Mouse (Mus musculus) adrenal gland (tissue): ENCODE results near the gene Ttc7b.

Experiments
- intact Hi-C: fragments of 180-260 bp; cut with DNase I; formaldehyde crosslinking; loops from one replicate; pipeline ENCODE4 v1.15.1; 2025

The Ttc7b gene

GRCm38 (mm10) chr12:100280972-100281794, 239.4 kb downstream of the Ttc7b start:
- intact Hi-C loops: no loop called here

- intact Hi-C loops: no loop called here
These were observed 240.7 kb downstream of the Ttc7b start for GRCm38 (mm10) chr12:100279898-100280297.

GRCm38 (mm10) chr12:100278358-100278757, 242.3 kb downstream of the Ttc7b start:
- intact Hi-C loops: no loop called here

GRCm38 (mm10) chr12:100277534-100277905, 243.1 kb downstream of the Ttc7b start:
- intact Hi-C loops: no loop called here

- intact Hi-C loops: no loop called here
These were observed 243.8 kb downstream of the Ttc7b start for GRCm38 (mm10) chr12:100276607-100277533.

GRCm38 (mm10) chr12:100275850-100276249, 244.8 kb downstream of the Ttc7b start:
- intact Hi-C loops: no loop called here

- intact Hi-C loops: loop anchor here (5.0 kb wide), 1 partner anchor 66 kb away; no protein-coding TSS in a partner anchor
These were observed 247.6 kb downstream of the Ttc7b start for GRCm38 (mm10) chr12:100273033-100273432.

GRCm38 (mm10) chr12:100269967-100270662, 250.5 kb downstream of the Ttc7b start:
- intact Hi-C loops: loop anchor here (5.0 kb wide), 1 partner anchor 63 kb away; no protein-coding TSS in a partner anchor

- intact Hi-C loops: no loop called here
These were observed 252.6 kb downstream of the Ttc7b start for GRCm38 (mm10) chr12:100268011-100268410.

GRCm38 (mm10) chr12:100265546-100266309, 254.9 kb downstream of the Ttc7b start:
- intact Hi-C loops: no loop called here

GRCm38 (mm10) chr12:100264941-100265340, 255.7 kb downstream of the Ttc7b start:
- intact Hi-C loops: no loop called here

GRCm38 (mm10) chr12:100262846-100263245, 257.8 kb downstream of the Ttc7b start:
- intact Hi-C loops: no loop called here

GRCm38 (mm10) chr12:100261761-100262160, 258.9 kb downstream of the Ttc7b start:
- intact Hi-C loops: no loop called here

- intact Hi-C loops: no loop called here
These were observed 260.5 kb downstream of the Ttc7b start for GRCm38 (mm10) chr12:100260151-100260550.

- intact Hi-C loops: no loop called here
These were observed 262.8 kb downstream of the Ttc7b start for GRCm38 (mm10) chr12:100257779-100258178.

GRCm38 (mm10) chr12:100255441-100255949, 265.1 kb downstream of the Ttc7b start:
- intact Hi-C loops: no loop called here

GRCm38 (mm10) chr12:100254471-100254870, 266.2 kb downstream of the Ttc7b start:
- intact Hi-C loops: no loop called here
